Mouse (Mus musculus) monocyte, adult 5-6 weeks (primary cell): Measurements from ENCODE around the gene Lrch3. TPM values are rescaled to one million over a fixed set of nuclear protein-coding genes. Genes with fewer than 3 reads are reported as not detected.

Source experiments
- ATAC-seq: fragments of 153-309, 156-312 bp; replicated peaks from 2 replicates; pipeline ENCODE4 v1.8.0; 2017; ENCODE audit warnings: mild to moderate bottlenecking; ENCODE audit not compliant: low TSS enrichment, insufficient number of reproducible peaks, severe bottlenecking, poor library complexity, low FRiP score
- total RNA-seq: library from RNA; stranded (forward); fragments of 200-1000, 200-491, 200-594 nt; gene quantifications from 3 replicates; pipeline ENCODE4 v1.2.3, GENCODE M21; 2017

The Lrch3 gene
- total RNA-seq, 1 experiment from 2014 or later = 44.9 TPM

- ATAC-seq = no peak
Observed at GRCm38 (mm10) chr16:33063267-33063666, 149.4 kb downstream of the Lrch3 start.

- no peak for ATAC-seq
Observed at GRCm38 (mm10) chr16:33064636-33065035, 150.7 kb downstream of the Lrch3 start.

Other genes starting within 250 kb of the Lrch3 start
- gene Muc4, start 178.2 kb upstream of the Lrch3 start, total RNA-seq = not detected in 3 replicates
- gene Muc20, start 116.7 kb upstream of the Lrch3 start, total RNA-seq = 0.19 TPM in 1 of 3 replicates, not detected in the others
- not detected in 3 replicates for gene Smbd1, start 103.6 kb upstream of the Lrch3 start, total RNA-seq
- gene Fyttd1, start 36.6 kb upstream of the Lrch3 start, total RNA-seq = 55.8 to 78.8 TPM (median 67.5 TPM) in 3 replicates
- 12.4 to 41.8 TPM (median 31.2 TPM) in 3 replicates for gene Rubcn, start 36.3 kb upstream of the Lrch3 start, total RNA-seq
- gene Iqcg, start 142.1 kb downstream of the Lrch3 start, total RNA-seq = 0.78 to 0.96 TPM (median 0.86 TPM) in 3 replicates
- gene Rpl35a, start 142.4 kb downstream of the Lrch3 start, total RNA-seq = 1,318 to 2,339 TPM (median 2,031 TPM) in 3 replicates
- 0.21 to 0.57 TPM (median 0.39 TPM) in 3 replicates for gene Lmln, start 148.4 kb downstream of the Lrch3 start, total RNA-seq